Mouse (Mus musculus) heart, adult 10 weeks (tissue): ENCODE measurements around the gene Tmsb15a. TPM values are rescaled to one million over a fixed set of nuclear protein-coding genes. Genes with fewer than 3 reads are reported as not detected.

ENCODE experiments used
- polyA plus RNA-seq: library from polyadenylated mRNA; stranded (reverse); fragments of 350-450 nt; fragmentation: Illumina TruSeq; extraction: RNeasy Lipid Tissue Mini Kit (QIAGEN cat#74804); gene quantifications from one replicate; pipeline ENCODE4 v1.2.3, GENCODE M21; 2014; ENCODE audit warnings: low read depth, low replicate concordance

Gene Tmsb15a
- not detected for polyA plus RNA-seq

GRCm38 (mm10) chrX:135725161-135725560 lies at the start of gene Tmsb15a:
Gene Tmsb15a (minus strand): TSS chrX:135725261.

GRCm38 (mm10) chrX:135742304-135743055 lies 17.4 kb upstream of the Tmsb15a start, which contains the start of the genes Armcx5 and Gprasp1:
Gene Armcx5 (plus strand): TSS chrX:135742733.
Gene Gprasp1 (plus strand): TSS chrX:135742733.

DNA sequence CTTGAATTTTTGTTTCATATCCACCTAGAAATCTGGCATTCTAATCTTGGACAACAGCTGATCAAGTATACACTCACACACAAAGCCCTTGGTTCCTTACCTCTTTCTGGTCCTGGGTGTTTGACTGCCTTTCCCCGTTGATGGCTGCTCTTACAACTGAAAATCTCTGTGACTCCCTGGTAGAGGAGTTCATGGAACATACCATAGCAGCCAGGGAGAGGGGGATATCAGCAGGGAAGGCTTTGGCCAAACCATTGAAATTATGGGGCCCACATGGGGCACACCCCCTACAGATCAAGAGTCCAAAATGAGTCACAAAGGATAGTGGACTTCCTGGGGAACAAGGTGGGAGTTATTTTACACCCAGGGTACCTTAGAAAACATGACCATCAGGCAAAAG lies 31.4 kb downstream of the Tmsb15a start, which contains the start of gene Tcp11x2:
Tcp11x2 (minus strand) TSS at position 158 of the 400 bp plus-strand sequence.

Other genes starting within 250 kb of the Tmsb15a start
- gene AV320801, start 230.7 kb downstream of the Tmsb15a start, polyA plus RNA-seq, result not detected
- gene Nxf7, start 126.5 kb downstream of the Tmsb15a start, polyA plus RNA-seq, result not detected
- gene Prame, start 97.6 kb downstream of the Tmsb15a start, polyA plus RNA-seq, result not detected
- not detected for gene Tcp11x2, start 31.5 kb downstream of the Tmsb15a start, polyA plus RNA-seq
- gene Armcx5, start 17.5 kb upstream of the Tmsb15a start, polyA plus RNA-seq, result 8.9 TPM
- gene Gprasp1, start 17.5 kb upstream of the Tmsb15a start, polyA plus RNA-seq, result 24.2 TPM
- 18.2 TPM for gene Bhlhb9, start 72.3 kb upstream of the Tmsb15a start, polyA plus RNA-seq
- gene Gprasp2, start 113.8 kb upstream of the Tmsb15a start, polyA plus RNA-seq, result 5.2 TPM